Mouse (Mus musculus) ES-Bruce4 (cell line): ENCODE results near the gene B3glct.

ENCODE experiments used
- CTCF ChIP-seq: IDR thresholded peaks from one replicate; pipeline ENCODE4 v1.8.1; 2011; ENCODE audit warnings: low read depth, low read length
- EP300 ChIP-seq: IDR thresholded peaks from 2 replicates; pipeline ENCODE4 v1.6.1; 2011; ENCODE audit warnings: low read depth, low read length; ENCODE audit not compliant: insufficient read depth

- TF ChIP-seq CTCF, result no peak
- TF ChIP-seq EP300, result no peak
Observed at GRCm38 (mm10) chr5:149767651-149768301, 89.7 kb downstream of the B3glct start.
